Mouse (Mus musculus) E14TG2a.4 (cell line): ENCODE results near the gene Camkmt.

Experiments
- CTCF ChIP-seq: conservative IDR thresholded peaks from 2 replicates; pipeline ENCODE4 v1.5.1; 2014; ENCODE audit warnings: low read length
- NANOG ChIP-seq: IDR thresholded peaks from 2 replicates; pipeline ENCODE4 v1.6.1; 2014; ENCODE audit warnings: borderline replicate concordance, low read length, mixed read lengths
- POU5F1 ChIP-seq: IDR thresholded peaks from 2 replicates; pipeline ENCODE4 v1.6.1; 2014; ENCODE audit warnings: low read length, borderline replicate concordance

DNA sequence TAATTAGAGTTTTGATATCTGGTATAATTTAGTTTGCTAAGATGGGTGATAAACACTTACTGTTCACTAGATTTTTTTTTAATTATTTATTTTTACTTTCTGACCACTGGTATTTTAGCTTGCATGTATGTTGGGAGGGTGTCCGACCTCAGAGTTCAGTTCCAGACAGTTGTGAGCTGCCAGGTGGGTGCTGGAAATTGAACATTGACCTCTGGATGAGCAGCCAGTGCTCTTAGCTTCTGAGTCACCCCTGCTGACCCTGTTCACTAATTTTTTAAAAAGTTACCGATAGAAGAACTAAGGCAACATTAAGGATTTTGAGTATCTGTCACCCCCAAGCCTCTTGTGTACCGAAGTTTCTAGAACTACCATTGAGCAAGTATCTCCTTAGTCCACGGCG lies 42.0 kb upstream of the Camkmt start:
- TF ChIP-seq CTCF (no peak), POU5F1 (no peak), NANOG (no peak)
